Mouse (Mus musculus) gastrocnemius, adult 18-20 months (tissue): ENCODE results near the gene Shroom2. TPM values are rescaled to one million over a fixed set of nuclear protein-coding genes. Genes with fewer than 3 reads are reported as not detected.
"Not testable (repeated sequence)": the region's sequence is repeated elsewhere in the genome, so short reads cannot be mapped to it uniquely, and the experiment has no call there.

ENCODE experiments used
- DNase-seq: peaks from one replicate; pipeline ENCODE4 v3.0.0; 2021; ENCODE audit warnings: low spot score
- long read RNA-seq, 2 experiments: library from polyadenylated mRNA; stranded (forward); transcript quantifications; one replicate each; pipeline ENCODE4 v2.0.0; 2021
- total RNA-seq, 2 experiments: library from RNA; stranded (reverse); gene quantifications; 2 replicates each; pipeline ENCODE4 v1.2.3; 2021

Gene Shroom2
- total RNA-seq, result 1 to 10 TPM; 1.5 to 1.6 TPM
- long read RNA-seq, experiment 1, partial matches to known transcripts, result 0 of 1 reads
- long read RNA-seq, experiment 1, other reads (novel, unspliced or antisense), result 1 of 1 reads
- long read RNA-seq, experiment 2, full-length matches to known transcripts, result 1 of 2 reads
- long read RNA-seq, experiment 2, partial matches to known transcripts, result 0 of 2 reads
- long read RNA-seq, experiment 2, other reads (novel, unspliced or antisense), result 1 of 2 reads

- DNase-seq, result peak; percentile 0
Measured at GRCm38 (mm10) chrX:152768891-152769599, at the start of gene Shroom2. Gene Shroom2 (minus strand): TSS chrX:152769465.

DNA sequence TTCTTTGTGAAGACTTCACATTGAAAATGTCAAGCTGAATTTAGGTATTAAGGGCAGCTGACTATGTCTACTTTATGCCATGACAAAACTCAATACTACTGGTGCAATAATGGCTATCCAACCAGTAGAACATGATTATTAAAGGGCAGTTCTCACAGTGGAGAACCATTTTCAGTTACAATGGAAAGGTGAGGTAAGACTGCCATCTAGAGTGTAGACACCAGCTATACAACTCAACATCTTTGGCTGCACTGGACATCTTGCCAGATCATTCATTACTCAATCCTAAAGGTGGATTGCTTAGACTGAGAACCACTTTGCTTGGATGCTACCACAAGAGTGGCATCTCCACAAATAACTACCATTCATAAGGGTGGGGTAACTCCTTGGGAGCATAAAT is 49.7 kb upstream of the Shroom2 start:
- no peak for DNase-seq

GRCm38 (mm10) chrX:152813339-152813738 is 44.1 kb upstream of the Shroom2 start:
- DNase-seq, result no peak

DNA sequence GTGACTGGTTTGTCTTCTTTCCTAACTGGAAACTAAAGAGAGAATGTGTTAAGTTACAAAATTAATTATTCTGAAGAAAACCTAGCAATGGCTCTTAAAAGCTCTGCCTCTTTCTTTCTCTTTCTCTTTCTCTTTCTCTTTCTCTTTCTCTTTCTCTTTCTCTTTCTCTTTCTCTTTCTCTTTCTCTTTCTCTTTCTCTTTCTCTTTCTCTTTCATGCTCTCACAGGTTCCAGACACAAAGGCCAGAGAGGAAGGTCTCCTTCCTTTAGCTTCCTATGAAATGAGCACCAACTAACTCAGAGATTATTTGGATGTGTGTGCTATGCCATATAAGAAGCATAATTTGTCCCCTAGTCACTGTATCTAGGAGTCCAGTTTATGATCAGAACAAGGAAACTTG is 36.1 kb upstream of the Shroom2 start:
- no peak for DNase-seq

GRCm38 (mm10) chrX:152788611-152789010 is 19.3 kb upstream of the Shroom2 start:
- DNase-seq, result no peak

GRCm38 (mm10) chrX:152788129-152788528 is 18.9 kb upstream of the Shroom2 start:
- no peak for DNase-seq

DNA sequence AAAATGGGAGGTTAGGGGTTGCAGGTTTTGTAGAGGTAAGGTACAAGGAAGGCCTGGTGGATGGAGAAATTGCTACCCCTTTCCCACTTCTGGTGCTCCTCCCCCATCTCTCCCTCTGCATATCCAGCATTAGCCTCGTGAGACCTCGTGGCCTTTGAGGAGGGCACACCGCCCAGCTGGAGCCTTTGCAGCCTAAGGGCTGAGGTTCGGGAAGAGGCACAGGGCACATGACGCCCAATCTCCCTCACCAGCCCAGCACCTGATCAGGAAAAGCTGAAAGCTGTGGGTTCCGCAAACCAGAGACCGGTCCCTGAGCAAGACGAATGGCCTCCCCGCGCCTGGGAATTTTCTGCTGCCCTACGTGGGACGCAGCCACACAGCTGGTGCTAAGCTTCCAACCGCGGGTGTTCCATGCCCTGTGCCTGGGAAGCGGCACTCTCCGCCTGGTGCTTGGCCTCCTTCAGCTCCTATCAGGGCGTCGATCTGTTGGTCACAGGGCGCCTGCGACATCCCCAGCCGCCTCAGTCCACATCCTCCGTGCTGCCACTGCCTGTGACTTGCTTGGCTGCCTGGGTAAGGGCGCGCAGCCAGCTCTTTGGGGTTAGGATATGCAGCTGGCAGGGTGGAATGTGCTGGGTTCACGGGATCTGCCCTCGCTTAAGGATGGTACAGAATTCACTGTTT is 12.6 kb upstream of the Shroom2 start, which contains the start of gene Gpr143:
TSS of gene Gpr143 (plus strand) at position 202 of the 684 bp plus-strand sequence.
- no peak for DNase-seq

DNA sequence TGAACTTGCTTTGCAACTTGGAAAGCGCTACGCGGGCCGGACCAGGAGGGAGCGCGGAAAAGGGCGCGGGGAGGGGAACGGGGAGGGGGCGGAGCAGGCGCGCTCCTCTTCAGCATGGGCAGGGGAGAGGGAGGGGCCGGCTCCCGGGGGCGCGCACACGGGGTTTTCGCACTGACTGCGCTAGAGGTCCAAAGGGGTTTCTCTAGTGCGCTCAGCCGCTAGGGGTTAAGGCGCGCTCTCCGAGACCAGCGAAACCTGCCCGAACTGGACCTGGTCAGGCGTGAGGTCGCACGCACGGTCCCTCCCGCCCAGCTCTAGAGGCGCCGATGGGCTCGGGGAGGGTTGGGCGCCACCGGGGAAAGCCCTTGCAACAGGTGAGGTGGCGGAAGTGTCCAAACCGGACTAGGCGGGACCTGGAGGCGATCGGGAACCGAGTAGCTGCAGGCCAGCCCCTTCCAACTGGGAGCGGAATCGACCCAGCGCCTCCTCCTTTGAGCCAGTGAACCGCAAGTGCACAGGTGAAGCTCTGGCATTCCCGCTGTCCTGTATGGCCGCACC is 414 bp upstream of the Shroom2 start:
- DNase-seq, result peak; percentile 6

DNA sequence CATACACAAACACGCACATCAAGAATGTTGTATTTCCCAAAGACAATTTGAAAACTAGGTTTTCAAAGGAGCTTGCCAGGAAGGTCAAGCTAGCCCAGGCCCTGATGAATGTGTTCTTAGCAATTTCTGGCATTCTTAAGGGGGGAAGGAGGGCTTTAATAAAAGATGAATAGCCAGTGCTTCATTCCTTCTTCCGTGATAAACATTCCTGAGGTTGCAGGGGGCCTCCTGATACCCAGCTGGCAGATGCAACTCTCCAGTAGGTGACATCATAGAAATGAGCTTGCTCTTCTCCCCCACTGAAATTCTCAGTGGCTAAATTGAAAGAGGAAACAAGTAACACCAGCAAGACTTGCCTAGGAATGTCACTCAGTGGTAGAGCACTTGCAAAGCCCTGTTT is 5.1 kb downstream of the Shroom2 start:
- no peak for DNase-seq

DNA sequence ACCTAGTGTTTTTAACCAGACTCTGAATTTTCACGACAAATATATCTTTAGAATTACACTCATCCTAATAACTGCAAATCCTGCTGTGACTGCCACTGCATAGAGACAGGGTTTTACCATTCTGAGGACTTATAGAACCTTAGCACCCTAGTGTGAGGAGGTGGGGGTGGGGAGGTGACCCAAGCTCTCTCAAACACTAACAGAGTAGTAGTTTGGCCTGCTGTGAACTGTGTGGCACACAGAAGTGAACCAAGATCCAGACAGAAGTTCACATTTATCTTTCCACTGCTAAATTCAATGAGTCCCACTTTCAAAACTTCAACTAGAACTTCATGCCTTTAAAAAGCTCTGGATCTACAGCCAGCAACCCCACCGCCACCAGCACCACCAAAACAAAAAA is 6.4 kb downstream of the Shroom2 start:
- no peak for DNase-seq

DNA sequence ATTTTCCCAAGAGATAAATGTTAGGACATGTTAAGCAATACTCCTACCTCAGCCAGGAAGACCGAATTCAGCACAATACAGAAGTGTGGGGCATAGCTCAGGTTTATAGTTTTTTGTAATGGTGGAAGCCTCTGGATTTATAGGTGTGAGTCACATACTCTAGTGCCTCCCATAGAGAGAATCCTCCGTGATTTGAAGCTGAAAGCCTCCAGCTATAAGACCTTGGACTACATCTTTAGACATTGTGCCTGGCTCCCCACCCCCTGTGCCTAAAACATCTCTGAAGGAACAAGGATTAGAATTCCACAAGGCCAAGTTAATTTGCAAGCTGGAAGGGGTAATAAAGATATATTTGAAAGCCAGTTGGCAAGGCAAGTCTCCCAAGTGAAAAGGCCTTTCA is 6.8 kb downstream of the Shroom2 start:
- no peak for DNase-seq

DNA sequence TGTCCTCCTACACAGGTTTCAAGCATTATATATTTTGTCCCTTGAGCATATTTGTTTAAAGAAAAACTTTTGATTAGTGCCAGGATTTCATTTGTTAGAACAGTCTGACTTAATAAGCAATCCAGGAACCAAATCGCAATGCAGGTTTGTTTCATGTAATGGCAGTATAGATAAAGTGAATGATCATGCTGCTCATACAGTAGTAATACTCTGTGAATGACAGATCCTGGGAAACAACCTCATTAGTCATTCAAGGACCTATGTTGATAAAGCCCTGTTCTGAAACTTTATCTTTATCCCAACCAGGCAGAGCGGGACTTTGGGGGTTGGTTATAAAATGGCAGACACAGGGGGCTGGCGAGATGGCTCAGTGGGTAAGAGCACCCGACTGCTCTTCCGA is 13.0 kb downstream of the Shroom2 start:
- DNase-seq, result no peak

- no peak for DNase-seq
Measured at GRCm38 (mm10) chrX:152755819-152756218, 13.4 kb downstream of the Shroom2 start.

- DNase-seq, result no peak
Measured at GRCm38 (mm10) chrX:152745925-152746324, 23.3 kb downstream of the Shroom2 start.

- no peak for DNase-seq
Measured at GRCm38 (mm10) chrX:152743642-152744041, 25.6 kb downstream of the Shroom2 start.

GRCm38 (mm10) chrX:152738759-152739368 is 30.4 kb downstream of the Shroom2 start:
- no peak for DNase-seq

GRCm38 (mm10) chrX:152738191-152738590 is 31.1 kb downstream of the Shroom2 start:
- DNase-seq, result no peak

DNA sequence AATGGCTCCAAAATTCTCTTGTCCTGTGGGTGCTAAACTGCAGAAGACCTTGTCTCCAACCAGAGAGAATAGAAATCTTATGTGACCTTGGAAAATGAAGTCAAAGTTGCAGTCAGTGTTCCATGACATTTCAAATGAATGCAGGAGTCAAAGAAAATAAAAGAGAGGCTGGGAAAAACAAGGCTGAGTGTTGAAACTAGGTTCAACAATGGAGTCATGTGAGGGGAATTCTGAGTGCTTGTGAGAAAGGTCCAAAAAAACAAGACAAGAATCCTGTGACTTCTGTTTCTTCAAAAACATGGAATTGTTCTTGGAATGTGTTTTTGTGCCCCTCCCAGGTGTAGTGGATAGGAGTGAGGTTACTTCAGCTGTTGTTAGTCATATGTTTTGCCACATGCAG is 34.0 kb downstream of the Shroom2 start:
- DNase-seq, result no peak

DNA sequence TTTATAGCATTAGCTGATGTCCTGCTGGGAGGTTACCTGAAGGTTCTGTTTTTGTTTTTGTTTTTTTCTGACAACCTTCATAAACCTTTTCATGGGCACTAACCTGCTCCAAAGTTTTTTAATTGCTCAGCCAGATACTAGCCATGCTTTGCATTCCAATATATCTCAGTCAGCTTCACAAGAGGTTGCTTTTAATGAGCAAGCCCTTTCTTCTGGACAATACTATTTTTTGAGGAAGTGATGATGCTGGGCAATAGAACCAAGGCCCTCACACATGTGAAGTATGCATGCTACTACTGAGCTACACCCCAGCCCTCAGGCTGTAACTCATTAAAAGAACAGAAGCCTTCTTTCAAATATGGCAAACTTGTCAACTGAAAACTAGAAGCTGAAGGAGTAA is 52.6 kb downstream of the Shroom2 start:
- no peak for DNase-seq

DNA sequence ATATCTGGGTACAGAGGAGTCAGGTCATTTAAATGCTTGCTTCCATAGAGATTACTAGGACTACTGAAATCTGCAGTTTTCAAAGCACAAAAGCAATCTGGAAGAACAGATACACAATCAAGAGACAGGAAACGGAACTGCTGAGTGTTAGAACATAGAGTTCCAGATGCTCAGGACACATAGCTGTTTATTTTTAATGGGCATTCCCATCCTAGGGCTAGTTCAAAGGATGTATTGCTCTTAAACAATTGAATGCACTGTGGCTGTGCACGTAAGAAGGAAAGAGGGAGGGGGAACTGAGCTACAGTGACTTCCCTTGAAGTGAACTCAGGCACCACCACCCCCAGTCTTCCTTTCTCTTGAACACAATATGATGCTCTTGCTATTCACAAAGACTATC is 58.5 kb downstream of the Shroom2 start:
- not testable (repeated sequence) for DNase-seq

DNA sequence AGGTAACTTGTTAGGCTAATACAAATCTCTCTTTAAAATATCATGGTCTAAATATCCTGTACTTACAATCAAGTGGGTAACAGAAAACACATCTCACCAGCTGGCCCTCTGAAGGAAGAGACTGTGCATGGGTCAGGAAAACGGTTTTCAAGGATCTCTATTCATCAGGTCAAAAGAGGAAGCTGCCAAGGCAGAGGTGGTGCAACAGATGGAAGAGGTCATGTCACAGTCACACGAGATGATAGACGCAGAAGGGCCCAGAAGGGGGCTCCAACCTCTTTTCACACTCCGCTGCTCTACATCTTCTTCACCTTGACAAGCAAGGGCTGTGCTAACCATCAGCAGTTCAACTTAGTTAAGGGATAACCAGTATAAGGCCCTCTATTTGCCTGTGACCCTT is 60.9 kb downstream of the Shroom2 start:
- DNase-seq, result no peak

DNA sequence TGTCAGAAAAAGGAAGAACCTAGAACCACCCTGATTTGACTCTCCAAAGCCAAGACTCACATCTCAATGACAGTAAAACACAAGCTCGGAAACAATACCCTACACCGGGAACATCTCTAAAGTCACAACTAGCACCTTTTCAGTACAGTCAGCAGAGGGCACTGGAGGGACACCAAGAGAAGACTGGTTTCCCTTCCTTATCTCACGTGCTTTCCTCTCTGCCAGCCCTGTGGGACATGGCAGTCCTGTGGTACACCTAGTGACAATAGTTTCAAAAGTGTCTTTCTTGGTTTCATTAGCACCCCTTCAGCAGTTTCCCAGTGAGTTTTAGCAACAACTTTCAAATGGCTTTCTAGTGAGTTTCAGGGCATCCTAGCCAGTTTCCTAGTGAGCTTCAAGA is 63.9 kb downstream of the Shroom2 start:
- peak; percentile 11 for DNase-seq
